Mouse (Mus musculus) heart, postnatal 0 days (tissue): ENCODE measurements around the gene 4933424G06Rik.

Source experiments
- CTCF ChIP-seq: IDR thresholded peaks from 2 replicates; pipeline ENCODE4 v1.5.1; 2016; ENCODE audit warnings: antibody characterized with exemption, control low read depth, low read depth
- EP300 ChIP-seq: IDR thresholded peaks from 2 replicates; pipeline ENCODE4 v1.6.1; 2016; ENCODE audit warnings: antibody characterized with exemption, low read depth

DNA sequence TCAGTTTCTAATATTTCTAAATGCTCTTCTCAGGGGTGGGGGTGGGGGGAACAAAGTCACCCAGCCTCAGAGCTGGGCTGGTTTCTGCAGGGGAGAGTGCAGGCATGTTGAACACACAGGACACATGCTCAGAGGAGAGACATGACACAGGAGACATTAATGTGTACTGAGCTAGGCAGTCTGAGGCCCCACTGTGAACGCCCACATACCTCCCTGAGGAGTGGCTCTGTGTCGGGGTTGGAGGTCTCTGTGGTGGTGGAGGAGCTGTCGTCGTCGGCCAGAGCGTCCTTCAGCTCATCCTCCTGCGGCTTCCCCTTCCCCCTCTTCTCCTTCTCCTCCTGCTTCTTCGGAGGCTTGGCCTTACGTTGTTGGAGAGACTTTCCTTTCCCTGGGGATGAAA lies 94.3 kb downstream of the 4933424G06Rik start:
- TF ChIP-seq CTCF (no peak), EP300 (no peak)
